Mouse (Mus musculus) layer of hippocampus, postnatal 10 days (tissue): ENCODE results near the gene Gnb1l. TPM values are rescaled to one million over a fixed set of nuclear protein-coding genes. Genes with fewer than 3 reads are reported as not detected.
"Not testable (repeated sequence)": the region's sequence is repeated elsewhere in the genome, so short reads cannot be mapped to it uniquely, and the experiment has no call there.

Experiments used
- DNase-seq, 2 experiments: peaks; one replicate each; pipeline ENCODE4 v3.0.0; 2021; ENCODE audit warnings: low spot score in 2 of 2
- total RNA-seq, 2 experiments: library from RNA; stranded (reverse); gene quantifications; 2 replicates each; pipeline ENCODE4 v1.2.3; 2021

The Gnb1l gene
- total RNA-seq, 2 experiments from 2014 or later, result 6.9 to 7.4 TPM

- no peak for DNase-seq
Measured at GRCm38 (mm10) chr16:18482431-18482830, 16.1 kb upstream of the Gnb1l start.

GRCm38 (mm10) chr16:18483839-18484238, 14.7 kb upstream of the Gnb1l start:
- DNase-seq, result no peak

- DNase-seq, result no peak
Measured at GRCm38 (mm10) chr16:18484386-18484785, 14.1 kb upstream of the Gnb1l start.

GRCm38 (mm10) chr16:18484794-18485435, 13.6 kb upstream of the Gnb1l start:
- no peak for DNase-seq

GRCm38 (mm10) chr16:18486126-18486525, 12.4 kb upstream of the Gnb1l start:
- no peak for DNase-seq

- no peak for DNase-seq
Measured at GRCm38 (mm10) chr16:18490281-18490680, 8.2 kb upstream of the Gnb1l start.

- DNase-seq, result no peak
Measured at GRCm38 (mm10) chr16:18490894-18491293, 7.6 kb upstream of the Gnb1l start.

- peak in 1 of 2 experiments; percentile 60 for DNase-seq
Measured at GRCm38 (mm10) chr16:18497865-18498515, 523 bp upstream of the Gnb1l start.

GRCm38 (mm10) chr16:18498996-18499395, 483 bp downstream of the Gnb1l start:
- no peak for DNase-seq

GRCm38 (mm10) chr16:18501531-18501930, 3.0 kb downstream of the Gnb1l start:
- DNase-seq, result no peak

- no peak for DNase-seq
Measured at GRCm38 (mm10) chr16:18503566-18504342, 5.2 kb downstream of the Gnb1l start.

GRCm38 (mm10) chr16:18506524-18507199, 8.1 kb downstream of the Gnb1l start:
- no peak for DNase-seq

- DNase-seq, result no peak
Measured at GRCm38 (mm10) chr16:18507200-18507549, 8.7 kb downstream of the Gnb1l start.

GRCm38 (mm10) chr16:18511741-18512140, 13.2 kb downstream of the Gnb1l start:
- DNase-seq, result no peak

GRCm38 (mm10) chr16:18513508-18513907, 15.0 kb downstream of the Gnb1l start:
- DNase-seq, result no peak

GRCm38 (mm10) chr16:18518091-18518490, 19.6 kb downstream of the Gnb1l start:
- DNase-seq, result peak; percentile 50 to 67

GRCm38 (mm10) chr16:18523563-18524245, 25.2 kb downstream of the Gnb1l start:
- DNase-seq, result no peak

- DNase-seq, result no peak
Measured at GRCm38 (mm10) chr16:18528656-18529055, 30.1 kb downstream of the Gnb1l start.

- DNase-seq, result not testable (repeated sequence)
Measured at GRCm38 (mm10) chr16:18533061-18533460, 34.5 kb downstream of the Gnb1l start.

- no peak for DNase-seq
Measured at GRCm38 (mm10) chr16:18537407-18537990, 39.0 kb downstream of the Gnb1l start.

- DNase-seq, result no peak
Measured at GRCm38 (mm10) chr16:18539281-18539680, 40.8 kb downstream of the Gnb1l start.
